Mouse (Mus musculus): ENCODE data around the gene C530025M09Rik. TPM values are rescaled to one million over a fixed set of nuclear protein-coding genes. Genes with fewer than 3 reads are reported as not detected.

The C530025M09Rik gene
- polyA plus RNA-seq (2015; fragmentation: Nextera tagmentation; extraction: Ambion mirVana) = not detected in 2 replicates

GRCm38 (mm10) chr2:149830536-149831458 is at the start of gene C530025M09Rik:
C530025M09Rik (minus strand) TSS chr2:149831213.
- H3K4me1 ChIP-seq (ENCODE audit: insufficient read depth, low read length) = peaks cover 20% of the 10 kb centered on the region
- no peaks in the 10 kb centered on the region for H3K36me3 ChIP-seq (ENCODE audit: insufficient read depth, low read length)
- ATAC-seq (ENCODE audit: low FRiP score, low TSS enrichment) = peak; percentile 85
- peaks cover 48% of the 10 kb centered on the region for H3K27me3 ChIP-seq (ENCODE audit: insufficient read depth, low read length)
- H3K4me3 ChIP-seq (ENCODE audit: low read length) = peak within 1 kb of the TSS; percentile 57
- under 1% methylated on average over 70 of the region's 82 CpGs for WGBS
- H3K9ac ChIP-seq (replicated peaks; ENCODE audit: low read length) = peak within 1 kb of the TSS; percentile 50
- H3K27ac ChIP-seq (ENCODE audit: low read length) = no peak within 1 kb of the TSS
- H3K9me3 ChIP-seq (ENCODE audit: low read length) = no peaks in the 10 kb centered on the region
- H3K4me2 ChIP-seq (replicated peaks; ENCODE audit: low read depth, low read length) = peak within 1 kb of the TSS; percentile 94

GRCm38 (mm10) chr2:149877954-149878353 is 46.9 kb upstream of the C530025M09Rik start:
- Histone ChIP-seq H3K27me3 (ENCODE audit: insufficient read depth, low read length) (no peaks in the 10 kb centered on the region), H3K4me2 (replicated peaks; ENCODE audit: low read depth, low read length) (no peak overlapping the region)

GRCm38 (mm10) chr2:149873346-149873745 is 42.3 kb upstream of the C530025M09Rik start:
- no peaks in the 10 kb centered on the region for H3K4me1 ChIP-seq (ENCODE audit: insufficient read depth, low read length)
- WGBS = 89% methylated on average over 3 of the region's 3 CpGs
- ATAC-seq (ENCODE audit: low FRiP score, low TSS enrichment) = no peak
- H3K4me2 ChIP-seq (replicated peaks; ENCODE audit: low read depth, low read length) = no peak overlapping the region
- no peak overlapping the region for H3K9ac ChIP-seq (replicated peaks; ENCODE audit: low read length)
- H3K27me3 ChIP-seq (ENCODE audit: insufficient read depth, low read length) = no peaks in the 10 kb centered on the region
- no peak overlapping the region for H3K4me3 ChIP-seq (ENCODE audit: low read length)
- no peaks in the 10 kb centered on the region for H3K36me3 ChIP-seq (ENCODE audit: insufficient read depth, low read length)
- H3K27ac ChIP-seq (ENCODE audit: low read length) = no peak overlapping the region
- H3K9me3 ChIP-seq (ENCODE audit: low read length) = no peaks in the 10 kb centered on the region

More at GRCm38 (mm10) chr2:149877954-149878353, 46.9 kb upstream of the C530025M09Rik start:
- Histone ChIP-seq H3K9me3 (ENCODE audit: low read length) (no peaks in the 10 kb centered on the region), H3K9ac (replicated peaks; ENCODE audit: low read length) (no peak overlapping the region), H3K27ac (ENCODE audit: low read length) (no peak overlapping the region), H3K36me3 (ENCODE audit: insufficient read depth, low read length) (no peaks in the 10 kb centered on the region), H3K4me3 (ENCODE audit: low read length) (no peak overlapping the region), H3K4me1 (ENCODE audit: insufficient read depth, low read length) (no peaks in the 10 kb centered on the region)
- 64% methylated on average over 2 of the region's 2 CpGs for WGBS
- no peak for ATAC-seq (ENCODE audit: low FRiP score, low TSS enrichment)

- WGBS = 87% methylated on average over 4 of the region's 4 CpGs
- H3K4me1 ChIP-seq (ENCODE audit: insufficient read depth, low read length) = no peaks in the 10 kb centered on the region
- no peak overlapping the region for H3K27ac ChIP-seq (ENCODE audit: low read length)
- no peak overlapping the region for H3K4me2 ChIP-seq (replicated peaks; ENCODE audit: low read depth, low read length)
- no peak overlapping the region for H3K4me3 ChIP-seq (ENCODE audit: low read length)
- H3K9me3 ChIP-seq (ENCODE audit: low read length) = no peaks in the 10 kb centered on the region
- H3K9ac ChIP-seq (replicated peaks; ENCODE audit: low read length) = no peak overlapping the region
- no peaks in the 10 kb centered on the region for H3K27me3 ChIP-seq (ENCODE audit: insufficient read depth, low read length)
- ATAC-seq (ENCODE audit: low FRiP score, low TSS enrichment) = no peak
- H3K36me3 ChIP-seq (ENCODE audit: insufficient read depth, low read length) = no peaks in the 10 kb centered on the region
These were observed 41.5 kb upstream of the C530025M09Rik start for GRCm38 (mm10) chr2:149872496-149872895.

- no peak overlapping the region for H3K9ac ChIP-seq (replicated peaks; ENCODE audit: low read length)
- H3K4me3 ChIP-seq (ENCODE audit: low read length) = no peak overlapping the region
- ATAC-seq (ENCODE audit: low FRiP score, low TSS enrichment) = no peak
- H3K27ac ChIP-seq (ENCODE audit: low read length) = no peak overlapping the region
- H3K27me3 ChIP-seq (ENCODE audit: insufficient read depth, low read length) = no peaks in the 10 kb centered on the region
- 77% methylated on average over 2 of the region's 2 CpGs for WGBS
- no peaks in the 10 kb centered on the region for H3K9me3 ChIP-seq (ENCODE audit: low read length)
- no peak overlapping the region for H3K4me2 ChIP-seq (replicated peaks; ENCODE audit: low read depth, low read length)
- H3K4me1 ChIP-seq (ENCODE audit: insufficient read depth, low read length) = no peaks in the 10 kb centered on the region
- no peaks in the 10 kb centered on the region for H3K36me3 ChIP-seq (ENCODE audit: insufficient read depth, low read length)
These were observed 39.5 kb upstream of the C530025M09Rik start for GRCm38 (mm10) chr2:149870496-149870895.

- Histone ChIP-seq H3K4me3 (ENCODE audit: low read length) (no peak overlapping the region), H3K4me1 (ENCODE audit: insufficient read depth, low read length) (no peaks in the 10 kb centered on the region), H3K9ac (replicated peaks; ENCODE audit: low read length) (no peak overlapping the region), H3K27ac (ENCODE audit: low read length) (no peak overlapping the region), H3K36me3 (ENCODE audit: insufficient read depth, low read length) (no peaks in the 10 kb centered on the region), H3K9me3 (ENCODE audit: low read length) (no peaks in the 10 kb centered on the region), H3K4me2 (replicated peaks; ENCODE audit: low read depth, low read length) (no peak overlapping the region), H3K27me3 (ENCODE audit: insufficient read depth, low read length) (no peaks in the 10 kb centered on the region)
- no peak for ATAC-seq (ENCODE audit: low FRiP score, low TSS enrichment)
- 65% methylated on average over 5 of the region's 5 CpGs for WGBS
These were observed 35.0 kb upstream of the C530025M09Rik start for GRCm38 (mm10) chr2:149865914-149866435.

- WGBS = 88% methylated on average over 3 of the region's 3 CpGs
- no peak overlapping the region for H3K4me3 ChIP-seq (ENCODE audit: low read length)
- H3K36me3 ChIP-seq (ENCODE audit: insufficient read depth, low read length) = no peaks in the 10 kb centered on the region
- H3K27ac ChIP-seq (ENCODE audit: low read length) = no peak overlapping the region
- H3K9me3 ChIP-seq (ENCODE audit: low read length) = no peaks in the 10 kb centered on the region
- H3K27me3 ChIP-seq (ENCODE audit: insufficient read depth, low read length) = no peaks in the 10 kb centered on the region
- no peak overlapping the region for H3K9ac ChIP-seq (replicated peaks; ENCODE audit: low read length)
- ATAC-seq (ENCODE audit: low FRiP score, low TSS enrichment) = no peak
- H3K4me1 ChIP-seq (ENCODE audit: insufficient read depth, low read length) = no peaks in the 10 kb centered on the region
- no peak overlapping the region for H3K4me2 ChIP-seq (replicated peaks; ENCODE audit: low read depth, low read length)
These were observed 30.0 kb upstream of the C530025M09Rik start for GRCm38 (mm10) chr2:149861002-149861401.

GRCm38 (mm10) chr2:149848778-149849177 is 17.8 kb upstream of the C530025M09Rik start:
- Histone ChIP-seq H3K27ac (ENCODE audit: low read length) (no peak overlapping the region), H3K36me3 (ENCODE audit: insufficient read depth, low read length) (no peaks in the 10 kb centered on the region), H3K4me2 (replicated peaks; ENCODE audit: low read depth, low read length) (no peak overlapping the region), H3K9me3 (ENCODE audit: low read length) (no peaks in the 10 kb centered on the region), H3K4me1 (ENCODE audit: insufficient read depth, low read length) (no peaks in the 10 kb centered on the region), H3K4me3 (ENCODE audit: low read length) (no peak overlapping the region), H3K27me3 (ENCODE audit: insufficient read depth, low read length) (no peaks in the 10 kb centered on the region), H3K9ac (replicated peaks; ENCODE audit: low read length) (no peak overlapping the region)
- WGBS = 64% methylated on average over 4 of the region's 4 CpGs
- no peak for ATAC-seq (ENCODE audit: low FRiP score, low TSS enrichment)

GRCm38 (mm10) chr2:149844575-149844974 is 13.6 kb upstream of the C530025M09Rik start:
- no peak overlapping the region for H3K9ac ChIP-seq (replicated peaks; ENCODE audit: low read length)
- H3K4me3 ChIP-seq (ENCODE audit: low read length) = no peak overlapping the region
- H3K4me2 ChIP-seq (replicated peaks; ENCODE audit: low read depth, low read length) = no peak overlapping the region
- no peaks in the 10 kb centered on the region for H3K9me3 ChIP-seq (ENCODE audit: low read length)
- no peak for ATAC-seq (ENCODE audit: low FRiP score, low TSS enrichment)
- WGBS = 74% methylated on average over 2 of the region's 2 CpGs
- no peaks in the 10 kb centered on the region for H3K27me3 ChIP-seq (ENCODE audit: insufficient read depth, low read length)
- H3K36me3 ChIP-seq (ENCODE audit: insufficient read depth, low read length) = no peaks in the 10 kb centered on the region
- no peak overlapping the region for H3K27ac ChIP-seq (ENCODE audit: low read length)
- H3K4me1 ChIP-seq (ENCODE audit: insufficient read depth, low read length) = no peaks in the 10 kb centered on the region

GRCm38 (mm10) chr2:149839666-149840065 is 8.7 kb upstream of the C530025M09Rik start:
- no peak overlapping the region for H3K4me3 ChIP-seq (ENCODE audit: low read length)
- H3K27me3 ChIP-seq (ENCODE audit: insufficient read depth, low read length) = no peaks in the 10 kb centered on the region
- 73% methylated on average over 2 of the region's 2 CpGs for WGBS
- H3K36me3 ChIP-seq (ENCODE audit: insufficient read depth, low read length) = no peaks in the 10 kb centered on the region
- H3K4me2 ChIP-seq (replicated peaks; ENCODE audit: low read depth, low read length) = no peak overlapping the region
- no peaks in the 10 kb centered on the region for H3K4me1 ChIP-seq (ENCODE audit: insufficient read depth, low read length)
- no peak overlapping the region for H3K9ac ChIP-seq (replicated peaks; ENCODE audit: low read length)
- no peak for ATAC-seq (ENCODE audit: low FRiP score, low TSS enrichment)
- no peak overlapping the region for H3K27ac ChIP-seq (ENCODE audit: low read length)
- H3K9me3 ChIP-seq (ENCODE audit: low read length) = no peaks in the 10 kb centered on the region

Data from kidney, embryonic 16.5 days (tissue).